Mouse (Mus musculus): ENCODE measurements around the gene Hgf. TPM values are rescaled to one million over a fixed set of nuclear protein-coding genes. Genes with fewer than 3 reads are reported as not detected.

Gene Hgf
- polyA plus RNA-seq, 1 experiment from 2014 or later: 0.31 TPM

GRCm38 (mm10) chr5:16577882-16578742 is 24.8 kb downstream of the Hgf start:
- ATAC-seq (ENCODE audit: low FRiP score) (no peak), DNase-seq (ENCODE audit: low spot score) (no peak)
- H3K9ac ChIP-seq: no peak overlapping the region
- 79% methylated on average over 14 of the region's 14 CpGs for WGBS
- H3K27ac ChIP-seq: no peak overlapping the region
- no peaks in the 10 kb centered on the region for H3K36me3 ChIP-seq (replicated peaks; ENCODE audit: control insufficient read depth, insufficient read depth)
- H3K4me2 ChIP-seq (replicated peaks): no peak overlapping the region
- H3K4me1 ChIP-seq (replicated peaks; ENCODE audit: control insufficient read depth, insufficient read depth, low read length): no peaks in the 10 kb centered on the region
- no peaks in the 10 kb centered on the region for H3K9me3 ChIP-seq (ENCODE audit: control insufficient read depth, low read length)
- H3K27me3 ChIP-seq (ENCODE audit: control insufficient read depth, insufficient read depth, low read length): no peaks in the 10 kb centered on the region
- no peak overlapping the region for H3K4me3 ChIP-seq (replicated peaks; ENCODE audit: low read length)

GRCm38 (mm10) chr5:16595699-16596098 is 42.4 kb downstream of the Hgf start:
- Histone ChIP-seq H3K4me1 (replicated peaks; ENCODE audit: control insufficient read depth, insufficient read depth, low read length) (no peaks in the 10 kb centered on the region), H3K36me3 (replicated peaks; ENCODE audit: control insufficient read depth, insufficient read depth) (no peaks in the 10 kb centered on the region), H3K27me3 (ENCODE audit: control insufficient read depth, insufficient read depth, low read length) (no peaks in the 10 kb centered on the region), H3K9me3 (ENCODE audit: control insufficient read depth, low read length) (no peaks in the 10 kb centered on the region), H3K27ac (no peak overlapping the region), H3K4me2 (replicated peaks) (no peak overlapping the region), H3K9ac (no peak overlapping the region), H3K4me3 (replicated peaks; ENCODE audit: low read length) (no peak overlapping the region)
- DNase-seq (ENCODE audit: low spot score) (no peak), ATAC-seq (ENCODE audit: low FRiP score) (peak; percentile 34; the same call in 1 of the 2 replicates)
- 58% methylated on average over 4 of the region's 4 CpGs for WGBS

DNA sequence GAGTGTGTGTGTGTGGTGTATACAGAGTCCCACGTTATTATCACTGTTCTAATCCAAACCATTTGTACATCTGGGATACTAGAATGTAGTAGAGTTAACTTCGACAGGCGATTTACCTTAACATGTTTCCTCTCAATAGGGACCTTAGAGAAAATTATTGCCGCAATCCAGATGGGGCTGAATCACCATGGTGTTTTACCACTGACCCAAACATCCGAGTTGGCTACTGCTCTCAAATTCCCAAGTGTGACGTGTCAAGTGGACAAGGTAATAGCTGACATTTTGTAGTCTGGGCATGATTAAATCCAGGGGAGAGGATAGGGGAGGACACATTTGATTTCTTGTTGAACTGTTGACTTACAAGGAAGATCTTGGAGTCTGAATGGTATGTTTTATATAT is 44.7 kb downstream of the Hgf start:
- ATAC-seq (ENCODE audit: low FRiP score): no peak
- no peak overlapping the region for H3K9ac ChIP-seq
- no peak for DNase-seq (ENCODE audit: low spot score)
- no peaks in the 10 kb centered on the region for H3K9me3 ChIP-seq (ENCODE audit: control insufficient read depth, low read length)
- WGBS: 77% methylated on average over 6 of the region's 6 CpGs
- no peaks in the 10 kb centered on the region for H3K4me1 ChIP-seq (replicated peaks; ENCODE audit: control insufficient read depth, insufficient read depth, low read length)
- H3K36me3 ChIP-seq (replicated peaks; ENCODE audit: control insufficient read depth, insufficient read depth): no peaks in the 10 kb centered on the region
- no peak overlapping the region for H3K4me3 ChIP-seq (replicated peaks; ENCODE audit: low read length)
- no peaks in the 10 kb centered on the region for H3K27me3 ChIP-seq (ENCODE audit: control insufficient read depth, insufficient read depth, low read length)
- H3K4me2 ChIP-seq (replicated peaks): no peak overlapping the region
- H3K27ac ChIP-seq: no peak overlapping the region

- ATAC-seq (ENCODE audit: low FRiP score) (no peak), DNase-seq (ENCODE audit: low spot score) (no peak)
- no peak overlapping the region for H3K4me2 ChIP-seq (replicated peaks)
- no peaks in the 10 kb centered on the region for H3K36me3 ChIP-seq (replicated peaks; ENCODE audit: control insufficient read depth, insufficient read depth)
- H3K27ac ChIP-seq: no peak overlapping the region
- no peak overlapping the region for H3K9ac ChIP-seq
- H3K4me3 ChIP-seq (replicated peaks; ENCODE audit: low read length): no peak overlapping the region
- no peaks in the 10 kb centered on the region for H3K4me1 ChIP-seq (replicated peaks; ENCODE audit: control insufficient read depth, insufficient read depth, low read length)
- H3K9me3 ChIP-seq (ENCODE audit: control insufficient read depth, low read length): no peaks in the 10 kb centered on the region
- WGBS: 89% methylated on average over 1 of the region's 1 CpGs
- no peaks in the 10 kb centered on the region for H3K27me3 ChIP-seq (ENCODE audit: control insufficient read depth, insufficient read depth, low read length)
Observed at GRCm38 (mm10) chr5:16601463-16601862, 48.2 kb downstream of the Hgf start.

GRCm38 (mm10) chr5:16632996-16633395 is 79.7 kb downstream of the Hgf start:
- 71% methylated on average over 1 of the region's 1 CpGs for WGBS
- ATAC-seq (ENCODE audit: low FRiP score) (no peak), DNase-seq (ENCODE audit: low spot score) (no peak)
- no peaks in the 10 kb centered on the region for H3K4me1 ChIP-seq (replicated peaks; ENCODE audit: control insufficient read depth, insufficient read depth, low read length)
- no peak overlapping the region for H3K4me3 ChIP-seq (replicated peaks; ENCODE audit: low read length)
- H3K9ac ChIP-seq: no peak overlapping the region
- no peak overlapping the region for H3K4me2 ChIP-seq (replicated peaks)
- H3K27me3 ChIP-seq (ENCODE audit: control insufficient read depth, insufficient read depth, low read length): no peaks in the 10 kb centered on the region
- no peaks in the 10 kb centered on the region for H3K36me3 ChIP-seq (replicated peaks; ENCODE audit: control insufficient read depth, insufficient read depth)
- no peaks in the 10 kb centered on the region for H3K9me3 ChIP-seq (ENCODE audit: control insufficient read depth, low read length)
- no peak overlapping the region for H3K27ac ChIP-seq

DNA sequence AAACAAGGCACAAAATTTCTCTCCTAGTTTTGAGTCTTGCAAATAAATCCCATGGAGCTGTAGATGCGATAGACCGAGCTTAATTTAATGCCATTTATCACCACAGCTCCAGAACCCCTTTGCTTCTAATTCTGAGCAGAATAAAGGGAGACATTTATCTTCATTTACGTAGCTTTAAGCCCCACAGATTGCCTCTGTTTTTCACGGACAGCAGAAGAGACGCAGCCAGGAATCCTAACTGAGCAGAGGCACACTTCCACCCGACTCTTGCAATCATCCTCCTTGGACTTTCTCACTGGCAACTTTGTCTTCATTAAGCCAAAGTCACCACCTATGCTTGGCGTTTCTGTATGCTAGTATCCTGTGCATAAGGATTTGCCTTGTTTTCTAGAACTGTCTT is 93.1 kb downstream of the Hgf start:
- Histone ChIP-seq H3K4me3 (replicated peaks; ENCODE audit: low read length) (no peak overlapping the region), H3K36me3 (replicated peaks; ENCODE audit: control insufficient read depth, insufficient read depth) (no peaks in the 10 kb centered on the region), H3K9me3 (ENCODE audit: control insufficient read depth, low read length) (no peaks in the 10 kb centered on the region), H3K27ac (no peak overlapping the region), H3K4me2 (replicated peaks) (peak overlapping the region; percentile 27), H3K4me1 (replicated peaks; ENCODE audit: control insufficient read depth, insufficient read depth, low read length) (no peaks in the 10 kb centered on the region), H3K9ac (no peak overlapping the region), H3K27me3 (ENCODE audit: control insufficient read depth, insufficient read depth, low read length) (no peaks in the 10 kb centered on the region)
- 51% methylated on average over 7 of the region's 7 CpGs for WGBS
- ATAC-seq (ENCODE audit: low FRiP score): 0 out of 2 replicates have a peak, but pooled peaks have one; percentile 43
- DNase-seq (ENCODE audit: low spot score): peak; percentile 34

DNA sequence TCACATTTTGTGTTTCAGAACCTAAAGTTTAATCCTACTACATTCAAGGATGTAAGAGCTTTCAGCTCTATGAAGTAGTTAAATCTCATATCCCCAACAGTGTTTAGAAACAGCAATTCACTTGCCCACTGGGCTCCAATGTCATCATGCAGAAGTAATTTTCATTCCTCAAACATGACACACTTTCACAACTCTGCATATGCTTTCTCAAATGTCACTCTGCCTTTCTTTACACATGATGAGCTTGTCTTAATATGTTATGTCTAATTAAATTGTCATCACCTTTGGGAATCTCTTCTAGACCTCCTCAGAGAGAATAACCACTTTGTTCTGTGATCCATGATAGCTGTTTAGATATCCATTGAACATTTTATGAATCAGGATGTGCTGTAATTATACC is 94.4 kb downstream of the Hgf start:
- no peak overlapping the region for H3K27ac ChIP-seq
- H3K27me3 ChIP-seq (ENCODE audit: control insufficient read depth, insufficient read depth, low read length): no peaks in the 10 kb centered on the region
- no peak overlapping the region for H3K4me2 ChIP-seq (replicated peaks)
- no peaks in the 10 kb centered on the region for H3K9me3 ChIP-seq (ENCODE audit: control insufficient read depth, low read length)
- H3K4me3 ChIP-seq (replicated peaks; ENCODE audit: low read length): no peak overlapping the region
- no peak overlapping the region for H3K9ac ChIP-seq
- H3K4me1 ChIP-seq (replicated peaks; ENCODE audit: control insufficient read depth, insufficient read depth, low read length): no peaks in the 10 kb centered on the region
- H3K36me3 ChIP-seq (replicated peaks; ENCODE audit: control insufficient read depth, insufficient read depth): no peaks in the 10 kb centered on the region
- DNase-seq (ENCODE audit: low spot score) (no peak), ATAC-seq (ENCODE audit: low FRiP score) (no peak)

DNA sequence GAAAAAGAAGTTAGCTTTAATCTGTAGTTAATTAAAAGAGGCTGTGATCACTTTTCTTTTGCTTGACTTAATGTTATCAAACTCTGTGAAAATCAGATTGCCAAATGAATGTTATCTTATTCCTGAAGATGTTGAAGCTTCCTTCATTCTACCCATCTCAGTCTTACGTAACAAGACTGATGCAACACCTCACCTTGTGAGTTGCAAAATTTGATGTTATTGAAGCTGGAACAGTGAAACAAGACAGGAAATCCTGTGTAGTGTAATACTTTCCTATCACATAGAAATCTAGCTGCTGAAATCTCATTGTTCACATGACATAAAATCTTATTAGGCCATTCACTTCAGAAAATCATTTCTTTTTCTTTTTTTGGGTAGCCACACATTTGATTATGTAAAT is 96.9 kb downstream of the Hgf start:
- H3K9ac ChIP-seq: no peak overlapping the region
- H3K27ac ChIP-seq: no peak overlapping the region
- no peak for DNase-seq (ENCODE audit: low spot score)
- no peaks in the 10 kb centered on the region for H3K9me3 ChIP-seq (ENCODE audit: control insufficient read depth, low read length)
- H3K4me2 ChIP-seq (replicated peaks): no peak overlapping the region
- H3K4me1 ChIP-seq (replicated peaks; ENCODE audit: control insufficient read depth, insufficient read depth, low read length): no peaks in the 10 kb centered on the region
- H3K36me3 ChIP-seq (replicated peaks; ENCODE audit: control insufficient read depth, insufficient read depth): no peaks in the 10 kb centered on the region
- ATAC-seq (ENCODE audit: low FRiP score): no peak
- WGBS: 93% methylated on average over 1 of the region's 1 CpGs
- H3K27me3 ChIP-seq (ENCODE audit: control insufficient read depth, insufficient read depth, low read length): no peaks in the 10 kb centered on the region
- no peak overlapping the region for H3K4me3 ChIP-seq (replicated peaks; ENCODE audit: low read length)

GRCm38 (mm10) chr5:16654022-16654421 is 100.7 kb downstream of the Hgf start:
- Histone ChIP-seq H3K36me3 (replicated peaks; ENCODE audit: control insufficient read depth, insufficient read depth) (no peaks in the 10 kb centered on the region), H3K27me3 (ENCODE audit: control insufficient read depth, insufficient read depth, low read length) (no peaks in the 10 kb centered on the region), H3K4me3 (replicated peaks; ENCODE audit: low read length) (no peak overlapping the region), H3K27ac (no peak overlapping the region), H3K4me1 (replicated peaks; ENCODE audit: control insufficient read depth, insufficient read depth, low read length) (no peaks in the 10 kb centered on the region), H3K9me3 (ENCODE audit: control insufficient read depth, low read length) (no peaks in the 10 kb centered on the region), H3K4me2 (replicated peaks) (no peak overlapping the region), H3K9ac (no peak overlapping the region)
- ATAC-seq (ENCODE audit: low FRiP score): no peak
- WGBS: 69% methylated on average over 7 of the region's 7 CpGs
- no peak for DNase-seq (ENCODE audit: low spot score)

Measured in hindbrain, embryonic 14.5 days (tissue).